Mouse (Mus musculus): ENCODE results near the gene Mthfd2.
"Not testable (repeated sequence)": the region's sequence is repeated elsewhere in the genome, so short reads cannot be mapped to it uniquely, and the experiment has no call there.

The Mthfd2 gene

GRCm38 (mm10) chr6:83325525-83326393 is at the start of gene Mthfd2, which contains the start of gene Mob1a:
Gene Mthfd2, minus strand, starts transcription at chr6:83325908.
Gene Mob1a, plus strand, starts transcription at chr6:83326016.
- peak; percentile 84 for DNase-seq (ENCODE audit: low spot score)

GRCm38 (mm10) chr6:83373704-83374300 is 48.1 kb upstream of the Mthfd2 start:
- DNase-seq (ENCODE audit: low spot score) = no peak

DNA sequence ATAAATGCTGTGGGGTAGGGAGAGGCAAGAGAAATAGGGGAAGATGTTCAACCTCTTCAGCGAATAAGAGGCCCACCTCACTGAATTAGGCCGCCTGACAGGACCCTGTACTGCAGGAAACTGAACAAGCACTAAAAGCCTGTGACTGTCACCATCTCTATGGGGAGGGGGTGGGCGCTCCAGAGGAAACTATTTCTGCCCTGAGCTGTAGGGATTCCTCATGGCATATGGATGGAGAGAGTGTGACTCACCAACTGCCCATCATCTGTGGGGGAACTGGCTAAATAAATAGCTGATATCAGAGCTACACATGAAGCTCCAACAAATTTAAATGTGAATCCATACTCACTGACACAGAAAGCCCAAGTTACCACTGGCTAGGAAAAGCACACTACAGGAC is 45.6 kb upstream of the Mthfd2 start:
- DNase-seq (ENCODE audit: low spot score) = no peak

GRCm38 (mm10) chr6:83370316-83370965 is 44.7 kb upstream of the Mthfd2 start:
- DNase-seq (ENCODE audit: low spot score) = no peak

- no peak for DNase-seq (ENCODE audit: low spot score)
These were observed 37.4 kb upstream of the Mthfd2 start for GRCm38 (mm10) chr6:83363075-83363474.

DNA sequence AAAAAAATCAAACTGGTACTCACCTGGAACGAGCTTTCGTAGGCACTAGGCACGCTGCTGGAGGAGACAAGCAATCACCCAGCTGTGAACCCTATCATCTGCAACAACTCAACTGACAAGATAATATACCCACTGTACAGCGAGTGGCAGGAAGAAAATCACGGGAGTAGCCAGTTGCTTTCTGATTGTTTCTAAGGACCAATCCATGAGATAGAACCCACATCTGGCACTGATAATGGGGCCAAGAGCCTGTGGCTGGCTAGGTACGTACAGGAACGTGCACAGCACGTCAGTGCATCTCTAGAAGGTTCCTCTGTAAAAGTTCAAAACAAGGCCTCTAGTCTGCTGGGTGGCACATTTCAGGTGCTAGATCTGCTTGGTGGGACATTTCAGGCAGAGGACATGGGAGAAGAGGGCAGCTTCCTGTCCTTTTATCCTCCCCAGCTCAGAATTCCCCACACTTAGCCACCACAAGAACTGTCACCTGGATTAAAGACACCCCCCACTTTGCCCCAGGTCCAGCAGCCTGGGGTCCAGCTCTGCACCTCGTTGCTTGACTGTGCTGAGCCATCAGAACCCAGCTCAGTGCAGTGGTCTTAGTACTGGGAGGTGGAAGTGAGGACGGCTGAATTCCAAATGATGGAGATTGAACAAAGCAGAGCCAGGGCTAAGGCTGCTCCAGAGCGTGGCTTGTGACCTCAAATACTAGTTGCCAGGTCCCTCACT is 36.0 kb upstream of the Mthfd2 start:
- DNase-seq (ENCODE audit: low spot score) = no peak

DNA sequence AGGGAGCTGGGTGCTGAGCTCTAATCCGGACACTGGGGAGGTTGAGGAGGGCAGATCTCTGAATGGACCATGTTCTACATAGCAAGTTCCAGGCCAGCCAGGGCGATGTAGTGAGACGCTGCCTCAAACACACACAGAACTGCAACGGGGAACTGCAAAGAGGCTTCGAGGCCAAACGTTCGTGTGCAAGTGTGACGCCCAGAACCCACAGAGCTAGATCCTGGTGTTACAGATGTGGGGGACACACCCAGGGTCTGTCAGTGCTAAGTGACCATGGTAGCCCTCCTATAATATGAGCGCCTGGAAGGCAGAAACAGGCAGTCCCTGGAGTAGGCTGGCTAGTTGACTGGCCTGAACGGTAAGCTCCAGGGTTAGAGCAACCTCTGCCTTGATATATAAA is 31.7 kb upstream of the Mthfd2 start:
- no peak for DNase-seq (ENCODE audit: low spot score)

DNA sequence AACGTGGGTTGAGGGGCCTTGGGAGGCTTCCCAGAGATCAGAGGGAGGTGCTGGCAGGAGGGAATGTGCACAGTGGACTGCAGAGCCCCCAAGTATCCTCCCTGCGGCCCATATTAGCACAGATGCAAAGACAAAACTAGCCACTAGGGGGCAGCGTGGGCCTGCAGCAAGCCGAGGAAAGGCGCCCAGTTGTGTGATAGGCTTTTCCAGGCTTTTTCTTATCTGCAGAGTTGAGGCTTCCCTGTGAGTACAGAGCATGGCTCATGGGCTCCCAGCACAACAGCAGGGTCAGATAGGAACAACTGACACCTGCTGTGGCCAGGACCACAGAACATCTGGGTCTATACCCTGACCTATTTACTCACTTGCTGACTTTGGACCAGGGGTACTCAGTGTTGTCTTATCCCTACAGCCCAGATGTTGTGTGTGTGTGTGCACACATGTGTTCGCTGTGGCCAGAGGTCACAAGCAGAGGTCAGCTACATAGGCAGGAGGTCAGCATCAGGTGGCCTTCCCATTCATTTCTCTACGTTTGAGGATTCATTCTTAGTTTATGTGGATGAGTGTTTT is 30.9 kb upstream of the Mthfd2 start:
- DNase-seq (ENCODE audit: low spot score) = peak; percentile 46

DNA sequence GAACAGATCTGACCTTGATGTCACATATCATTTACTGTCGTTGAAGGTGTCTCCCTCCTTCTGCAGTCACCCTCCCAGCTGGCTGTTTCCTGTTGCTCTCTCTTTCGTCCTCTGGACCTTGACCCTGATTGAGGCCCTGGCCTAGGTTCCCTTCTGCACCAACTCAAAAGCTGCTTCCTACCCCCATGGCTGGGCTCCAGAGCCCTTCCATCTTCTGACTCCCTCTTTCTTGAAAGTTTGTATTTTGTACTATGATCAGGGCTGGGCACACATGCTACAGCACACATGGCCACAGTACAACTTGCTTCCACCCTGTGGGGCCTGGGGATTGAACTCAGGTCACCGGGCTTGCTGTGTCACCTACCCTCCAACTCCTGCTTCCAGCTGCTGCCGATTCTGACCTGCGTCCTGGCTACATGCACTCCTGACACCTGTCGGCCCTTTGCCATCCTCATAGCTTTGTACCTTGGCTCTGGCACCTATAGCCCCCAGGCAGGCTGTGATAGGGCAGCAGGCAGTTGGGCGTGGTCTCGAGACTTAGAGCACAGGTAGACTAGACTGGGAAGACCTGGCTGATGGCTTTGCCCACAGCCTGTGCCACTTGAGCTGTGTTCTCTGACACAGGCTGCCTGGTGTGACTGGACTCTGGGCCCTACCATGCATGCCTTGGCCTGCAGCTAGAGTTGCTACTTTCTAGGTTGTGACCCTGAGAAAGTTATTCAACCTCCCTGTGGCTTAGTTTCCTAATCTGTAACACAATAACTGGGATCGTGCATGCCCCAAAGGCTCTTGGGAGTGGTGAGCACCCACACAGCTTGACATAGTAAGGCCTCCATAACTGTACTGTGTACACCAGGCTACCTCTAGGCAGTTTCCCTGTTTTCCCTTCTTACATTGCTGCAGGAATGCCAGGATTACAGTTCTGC is 29.4 kb upstream of the Mthfd2 start:
- no peak for DNase-seq (ENCODE audit: low spot score)

GRCm38 (mm10) chr6:83352666-83353410 is 27.1 kb upstream of the Mthfd2 start:
- DNase-seq (ENCODE audit: low spot score) = no peak

DNA sequence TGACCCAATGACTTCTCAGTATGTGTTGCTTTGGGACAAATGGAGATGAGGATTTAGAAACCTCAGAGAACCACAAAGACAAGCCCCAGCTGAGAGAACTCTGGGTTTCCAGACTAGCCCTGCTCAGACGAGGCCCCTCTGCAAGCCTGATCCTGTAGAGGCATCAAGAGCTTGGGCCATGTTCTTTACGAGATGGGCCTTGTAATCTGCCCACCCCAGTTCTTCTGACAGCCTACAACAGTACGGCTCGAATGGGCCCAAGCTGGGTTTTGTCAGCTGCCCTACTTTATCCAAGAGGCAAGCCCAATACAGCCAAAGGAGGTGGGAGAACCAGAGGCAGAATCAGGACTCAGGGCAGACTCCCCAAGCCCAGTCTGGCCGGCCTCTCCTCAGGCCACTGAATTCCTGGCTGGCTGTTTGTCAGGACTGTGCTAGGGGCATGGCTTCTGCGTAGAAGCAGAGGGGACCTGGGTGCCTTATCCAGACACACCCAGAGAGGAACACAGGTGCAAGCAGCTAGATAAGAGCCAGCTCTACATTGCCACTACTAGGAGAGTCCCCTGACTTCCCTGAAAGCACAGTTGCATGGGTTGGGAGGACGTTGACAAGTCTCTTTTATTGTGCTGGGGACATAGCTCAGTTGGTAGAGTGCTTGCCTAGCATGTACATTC is 25.9 kb upstream of the Mthfd2 start:
- DNase-seq (ENCODE audit: low spot score) = no peak

- DNase-seq (ENCODE audit: low spot score) = no peak
These were observed 25.2 kb upstream of the Mthfd2 start for GRCm38 (mm10) chr6:83350851-83351405.

- DNase-seq (ENCODE audit: low spot score) = no peak
These were observed 24.5 kb upstream of the Mthfd2 start for GRCm38 (mm10) chr6:83350172-83350571.

- DNase-seq (ENCODE audit: low spot score) = peak; percentile 73
These were observed 23.7 kb upstream of the Mthfd2 start for GRCm38 (mm10) chr6:83349274-83349958.

DNA sequence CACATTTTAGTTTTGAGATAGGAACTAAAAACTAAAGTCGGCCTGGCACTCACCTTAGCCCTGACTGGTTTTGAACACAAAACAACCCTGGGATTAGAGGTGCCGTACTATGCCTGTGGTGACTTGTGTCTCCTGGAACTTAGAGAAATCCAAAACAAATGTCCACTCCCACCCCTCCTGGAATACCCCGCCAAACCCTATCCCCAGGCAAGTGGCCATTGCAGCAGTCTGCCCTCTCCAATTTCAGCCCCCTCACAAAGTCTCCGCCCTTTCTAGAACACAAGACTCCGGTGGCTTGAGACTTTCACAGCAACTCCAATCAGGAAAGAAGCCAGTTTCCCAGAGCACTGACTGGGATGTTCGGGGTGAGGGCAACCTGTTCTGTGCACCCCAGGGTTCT is 23.2 kb upstream of the Mthfd2 start, which contains the start of gene Bola3:
Bola3 (plus strand) TSS at position 275 of the 400 bp plus-strand sequence.
- DNase-seq (ENCODE audit: low spot score) = no peak

GRCm38 (mm10) chr6:83347916-83348315 is 22.2 kb upstream of the Mthfd2 start:
- no peak for DNase-seq (ENCODE audit: low spot score)

GRCm38 (mm10) chr6:83345285-83345684 is 19.6 kb upstream of the Mthfd2 start:
- not testable (repeated sequence) for DNase-seq (ENCODE audit: low spot score)

DNA sequence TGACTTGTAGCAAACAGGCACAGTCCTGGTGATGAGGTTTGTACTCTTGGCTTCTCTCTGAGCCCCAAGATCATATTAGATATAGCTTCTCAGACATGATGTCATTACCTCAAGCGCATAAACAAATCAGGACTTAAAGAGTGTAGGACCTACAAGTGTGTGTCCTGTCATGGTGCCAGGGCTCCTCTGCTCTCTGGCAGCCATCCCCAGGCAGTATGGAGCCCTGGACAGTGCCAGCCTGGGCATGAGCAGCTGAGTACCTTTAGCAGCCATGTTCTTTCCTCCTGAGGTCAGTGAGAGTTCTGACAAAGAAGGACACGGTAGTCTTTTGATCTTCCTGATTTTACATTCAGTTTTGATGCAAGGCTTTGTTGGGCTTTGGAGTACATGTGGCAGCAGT is 17.2 kb upstream of the Mthfd2 start:
- no peak for DNase-seq (ENCODE audit: low spot score)
